Mouse (Mus musculus): ENCODE results near the gene Krtap12-1. TPM values are rescaled to one million over a fixed set of nuclear protein-coding genes. Genes with fewer than 3 reads are reported as not detected.
"Not testable (repeated sequence)": the region's sequence is repeated elsewhere in the genome, so short reads cannot be mapped to it uniquely, and the experiment has no call there.

Krtap12-1 gene
- not detected in 2 replicates for polyA plus RNA-seq (2012; rRNA removed)

DNA sequence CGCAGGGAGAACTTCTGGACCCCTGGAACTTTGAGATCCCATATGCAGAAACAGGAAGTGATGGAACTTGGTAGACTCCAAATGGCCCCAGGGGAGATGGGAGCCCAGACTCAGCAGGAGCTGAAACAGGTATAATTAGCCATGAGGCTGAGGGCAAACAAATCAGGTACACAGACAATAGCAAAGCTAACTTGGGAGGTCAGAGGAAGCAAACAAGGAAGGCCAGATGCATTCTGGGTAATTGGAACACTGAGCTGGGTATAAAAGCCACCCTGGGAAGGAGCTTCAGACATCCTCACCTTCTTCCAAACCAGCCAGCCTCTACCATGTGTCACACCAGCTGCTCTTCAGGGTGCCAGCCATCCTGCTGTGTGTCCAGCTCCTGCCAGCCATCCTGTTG lies at the start of gene Krtap12-1:
Krtap12-1 (plus strand) TSS at position 301 of the 400 bp plus-strand sequence.
- DNase-seq (ENCODE audit: low read depth, low spot score), result not testable (repeated sequence)
- 93% methylated on average over 1 of the region's 1 CpGs for WGBS

DNA sequence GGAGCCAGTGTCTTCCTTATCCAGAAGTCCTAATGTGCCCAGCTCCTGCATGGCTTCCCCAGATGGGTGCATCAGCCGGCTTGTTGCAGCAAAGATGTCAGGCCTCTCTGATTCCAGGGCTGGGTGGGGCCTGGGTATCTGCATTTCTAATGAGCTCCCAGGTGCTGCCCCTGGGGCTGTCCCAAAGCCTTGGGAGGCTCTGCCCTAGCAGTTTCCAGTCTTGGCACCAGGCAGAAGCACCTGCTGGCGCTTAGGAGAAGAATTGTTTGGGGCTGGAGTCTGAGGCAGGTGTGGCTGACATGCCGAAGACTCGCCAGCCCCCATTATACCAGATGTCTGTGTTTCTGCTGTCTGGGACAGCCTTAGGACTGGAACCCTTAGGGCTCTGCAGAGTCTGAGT lies 49.7 kb upstream of the Krtap12-1 start:
- DNase-seq (ENCODE audit: low read depth, low spot score), result no peak
- WGBS, result 37% methylated on average over 4 of the region's 4 CpGs

DNA sequence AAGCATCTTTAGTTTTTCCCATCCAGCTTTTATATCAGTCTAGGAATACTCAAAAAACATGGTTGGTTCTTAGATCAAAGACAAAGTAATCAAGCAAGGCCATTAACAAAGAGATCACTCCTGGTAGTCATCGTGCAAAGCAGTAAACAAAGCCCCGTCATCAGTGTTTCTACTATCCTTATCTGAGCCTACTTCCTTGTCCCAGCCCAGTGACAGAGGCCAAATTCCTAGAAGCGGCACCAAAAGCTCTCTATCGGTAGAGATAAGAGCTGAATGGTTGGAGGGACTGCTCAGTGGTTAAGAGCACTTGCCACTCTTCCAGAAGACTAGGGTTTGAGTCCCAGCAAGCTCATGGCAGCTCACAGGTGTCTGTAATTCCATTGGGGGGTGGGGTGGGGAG lies 48.9 kb upstream of the Krtap12-1 start:
- 21% methylated on average over 4 of the region's 4 CpGs for WGBS
- DNase-seq (ENCODE audit: low read depth, low spot score), result no peak

DNA sequence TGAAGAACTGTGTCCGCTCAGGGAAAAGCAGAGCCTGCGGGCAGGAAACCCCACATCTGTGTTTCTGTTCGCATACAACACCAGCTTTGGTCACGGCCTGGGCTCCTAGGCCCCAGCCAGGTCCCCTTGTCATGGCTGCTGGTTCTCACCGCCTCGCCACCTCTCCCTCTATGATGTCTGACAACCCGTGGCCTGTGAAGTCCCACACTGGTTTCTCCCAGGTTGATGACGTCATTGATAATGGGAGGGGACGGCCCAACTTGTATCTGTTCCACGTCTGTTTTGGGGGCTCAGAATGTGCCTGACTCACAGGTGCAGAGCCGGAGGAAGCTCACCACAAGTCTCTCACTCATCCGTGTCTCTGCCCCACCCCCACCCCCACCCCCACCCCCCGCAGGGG lies 46.6 kb upstream of the Krtap12-1 start:
- no peak for DNase-seq (ENCODE audit: low read depth, low spot score)
- WGBS, result 64% methylated on average over 13 of the region's 13 CpGs

DNA sequence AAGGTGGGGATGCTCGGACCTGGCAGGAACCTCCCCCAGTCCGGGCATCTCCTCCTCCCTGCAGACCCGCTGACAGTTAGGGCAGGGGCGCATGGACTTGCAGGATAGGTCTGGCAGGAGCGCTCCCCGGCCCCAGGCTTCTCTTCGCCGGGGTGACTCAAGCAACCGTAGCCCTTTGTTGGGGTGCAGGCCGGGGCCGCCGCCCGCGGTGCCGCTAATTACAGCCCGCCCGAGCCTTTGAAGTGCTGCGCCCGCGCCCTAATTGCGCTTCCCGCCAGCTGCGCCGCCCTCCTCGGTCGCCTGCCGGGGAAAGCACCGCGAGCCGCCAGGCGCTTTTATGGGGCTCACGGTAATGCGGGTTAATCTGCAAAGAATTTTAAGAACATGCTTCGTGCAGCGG lies 42.8 kb upstream of the Krtap12-1 start:
- DNase-seq (ENCODE audit: low read depth, low spot score), result no peak
- WGBS, result under 1% methylated on average over 35 of the region's 35 CpGs

DNA sequence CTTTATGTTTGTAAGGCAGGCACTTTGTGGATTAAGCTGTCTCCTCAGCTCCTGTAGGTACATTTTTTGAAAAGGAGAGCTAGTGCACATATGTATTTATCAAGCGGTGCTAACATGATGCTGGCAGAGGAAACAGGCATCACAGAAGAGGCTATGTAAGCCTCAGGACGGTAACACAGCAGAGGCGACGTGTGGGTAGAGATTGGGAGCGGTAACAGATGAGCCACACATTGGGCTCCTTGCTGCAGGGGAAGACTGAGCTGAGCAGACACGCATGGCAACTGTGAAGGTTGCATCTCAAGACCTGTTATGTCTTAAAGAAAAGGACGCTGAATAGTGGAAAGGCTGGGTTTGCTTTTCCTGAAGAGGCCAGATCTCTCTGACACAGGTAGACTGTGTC lies 37.4 kb upstream of the Krtap12-1 start:
- 75% methylated on average over 7 of the region's 7 CpGs for WGBS

DNA sequence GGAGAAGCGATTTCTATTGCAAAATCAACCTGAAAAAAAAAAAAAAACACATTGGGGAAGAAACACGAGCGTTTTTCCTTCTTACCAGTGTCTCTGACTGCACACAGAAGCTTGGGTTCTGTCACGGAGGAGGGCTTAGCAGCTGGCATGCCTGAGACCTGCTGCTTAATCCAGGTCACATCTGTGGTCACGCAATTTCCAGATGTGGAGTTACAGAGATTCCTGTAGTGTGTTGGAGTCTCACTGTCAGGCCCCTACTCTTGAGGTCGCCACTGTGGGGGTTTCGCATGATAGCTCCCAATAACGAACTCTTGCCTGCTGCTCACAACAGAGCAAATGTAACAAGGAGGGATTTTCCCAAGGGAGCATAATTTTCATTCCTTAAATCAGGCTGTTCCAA lies 36.2 kb upstream of the Krtap12-1 start:
- DNase-seq (ENCODE audit: low read depth, low spot score), result no peak
- 44% methylated on average over 8 of the region's 8 CpGs for WGBS

More for the DNA sequence above, 37.4 kb upstream of the Krtap12-1 start:
- DNase-seq (ENCODE audit: low read depth, low spot score), result no peak

DNA sequence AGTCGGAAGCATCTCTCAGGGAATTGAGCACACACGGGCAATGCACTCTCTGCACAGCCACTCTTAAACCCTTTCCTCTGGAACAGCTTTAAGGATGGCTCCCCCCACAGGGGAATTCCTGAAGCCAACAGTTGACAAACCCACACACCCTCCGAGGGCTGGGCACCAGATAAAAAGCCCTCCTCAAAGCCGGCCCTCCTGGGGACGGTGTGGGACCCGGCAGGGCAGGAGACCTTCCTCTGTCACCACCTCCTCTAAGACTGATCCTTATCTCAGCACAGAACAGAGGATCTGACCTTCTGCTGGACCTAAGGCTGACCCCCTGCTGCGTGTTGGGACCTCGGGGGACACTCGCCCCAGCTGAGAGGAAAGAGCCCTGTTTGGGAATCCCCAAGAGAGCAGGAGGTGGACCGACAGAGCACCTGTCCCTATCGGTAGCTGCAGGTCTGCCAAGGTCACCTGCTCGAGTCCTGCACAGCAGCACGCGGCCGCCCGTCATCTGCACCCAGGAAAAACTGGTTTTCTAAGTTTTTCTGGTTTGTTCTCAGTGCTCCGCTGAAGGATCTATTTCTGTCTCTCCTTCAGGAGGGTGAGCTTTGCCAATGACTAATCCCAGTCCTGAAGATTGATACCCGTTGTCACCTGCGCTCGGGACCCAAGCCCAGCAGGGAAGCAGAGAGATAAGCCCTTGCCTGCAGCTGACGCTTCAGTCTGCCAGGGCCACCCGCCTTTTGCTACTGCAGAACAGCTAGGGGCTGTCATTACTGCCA lies 34.3 kb upstream of the Krtap12-1 start, which contains the start of gene Tspear:
Tspear (plus strand) TSS at position 675 of the 770 bp plus-strand sequence.
- WGBS, result 9% methylated on average over 22 of the region's 22 CpGs
- DNase-seq (ENCODE audit: low read depth, low spot score), result no peak

DNA sequence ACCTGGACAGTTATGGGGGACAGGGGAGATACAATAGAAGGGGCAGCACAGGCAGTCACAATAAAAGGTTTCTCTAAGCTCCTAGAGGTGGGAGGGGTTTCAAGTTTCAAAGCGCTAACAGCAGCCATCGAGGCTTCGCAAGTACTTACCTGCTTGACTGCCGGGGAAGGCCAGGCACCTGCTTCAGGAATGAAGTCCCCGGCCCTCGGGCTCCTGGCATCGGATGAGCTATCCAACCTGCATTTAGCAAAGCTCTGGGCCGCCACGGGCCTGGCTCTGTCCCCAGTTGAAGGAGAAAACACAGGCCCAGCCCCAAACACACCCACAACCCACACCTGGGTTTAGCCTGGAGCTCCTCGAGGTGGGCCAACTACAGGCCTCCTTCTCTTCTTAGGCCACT lies 33.4 kb upstream of the Krtap12-1 start:
- DNase-seq (ENCODE audit: low read depth, low spot score), result no peak
- WGBS, result 47% methylated on average over 10 of the region's 10 CpGs

DNA sequence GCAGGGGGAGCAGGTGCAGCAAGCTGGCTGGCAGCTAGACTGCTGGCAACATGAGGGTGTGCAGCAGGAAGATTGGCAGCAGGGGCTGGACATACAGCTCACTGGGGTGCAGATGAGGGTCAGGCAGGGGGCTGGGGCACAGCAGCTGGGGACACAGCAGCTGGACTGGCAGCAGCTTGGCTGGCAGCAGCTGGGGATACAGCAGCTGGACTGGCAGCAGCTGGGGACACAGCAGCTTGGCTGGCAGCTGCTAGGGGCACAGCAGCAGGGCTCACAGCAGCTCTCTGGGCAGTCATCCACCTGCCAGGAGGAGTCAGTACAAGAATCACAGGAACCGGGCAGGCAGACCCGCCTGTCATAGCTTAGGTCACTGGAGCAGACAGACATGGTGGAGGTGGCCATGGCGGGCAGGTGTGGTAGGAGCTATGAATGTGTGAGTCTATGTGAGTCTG lies 30.0 kb upstream of the Krtap12-1 start, which contains the start of gene Gm19402:
Gm19402 (minus strand) TSS at position 402 of the 452 bp plus-strand sequence.
- WGBS, result 37% methylated on average over 3 of the region's 3 CpGs
- DNase-seq (ENCODE audit: low read depth, low spot score), result not testable (repeated sequence)

DNA sequence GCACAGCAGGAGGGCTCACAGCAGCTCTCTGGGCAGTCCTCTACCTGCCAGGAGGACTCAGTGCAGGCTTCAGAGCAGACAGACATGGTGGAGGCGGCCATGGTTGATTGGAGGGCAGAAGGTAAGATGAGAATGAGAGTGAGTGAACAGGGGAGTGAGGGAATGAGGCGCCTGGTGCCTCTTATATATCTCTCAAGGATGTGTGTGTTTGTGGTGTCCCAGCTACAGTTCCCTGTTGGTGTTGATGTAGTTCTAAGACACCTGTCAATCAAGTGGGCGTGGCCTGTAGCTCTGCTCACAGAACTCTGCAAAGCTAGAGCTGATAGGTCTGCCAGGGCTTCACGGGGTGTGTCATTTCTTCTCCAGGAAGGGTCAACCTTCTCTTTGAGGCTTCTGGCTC lies 23.3 kb upstream of the Krtap12-1 start, which contains the start of gene Gm9508:
Gm9508 (minus strand) TSS at position 101 of the 400 bp plus-strand sequence.
- DNase-seq (ENCODE audit: low read depth, low spot score), result no peak
- WGBS, result 40% methylated on average over 4 of the region's 4 CpGs

DNA sequence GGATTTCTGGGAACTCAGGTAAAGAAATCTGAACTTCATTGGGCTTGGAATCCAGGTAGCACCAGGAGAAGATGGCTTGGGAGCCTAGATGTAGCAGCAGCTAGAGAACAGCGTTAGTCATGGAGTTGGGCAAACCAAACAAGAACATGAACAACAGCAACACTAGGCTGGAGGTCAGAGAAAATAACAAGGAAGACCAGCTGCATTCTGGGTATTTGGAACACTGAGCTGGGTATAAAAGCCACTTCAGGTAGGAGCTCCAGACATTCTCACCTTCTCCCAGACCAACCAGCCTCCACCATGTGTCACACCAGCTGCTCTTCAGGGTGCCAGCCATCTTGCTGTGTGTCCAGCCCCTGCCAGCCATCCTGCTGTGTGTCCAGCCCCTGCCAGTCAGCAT lies 14.1 kb upstream of the Krtap12-1 start, which contains the start of gene Gm10272:
Gm10272 (plus strand) TSS at position 301 of the 400 bp plus-strand sequence.
- WGBS, result 93% methylated on average over 1 of the region's 1 CpGs
- no peak for DNase-seq (ENCODE audit: low read depth, low spot score)

DNA sequence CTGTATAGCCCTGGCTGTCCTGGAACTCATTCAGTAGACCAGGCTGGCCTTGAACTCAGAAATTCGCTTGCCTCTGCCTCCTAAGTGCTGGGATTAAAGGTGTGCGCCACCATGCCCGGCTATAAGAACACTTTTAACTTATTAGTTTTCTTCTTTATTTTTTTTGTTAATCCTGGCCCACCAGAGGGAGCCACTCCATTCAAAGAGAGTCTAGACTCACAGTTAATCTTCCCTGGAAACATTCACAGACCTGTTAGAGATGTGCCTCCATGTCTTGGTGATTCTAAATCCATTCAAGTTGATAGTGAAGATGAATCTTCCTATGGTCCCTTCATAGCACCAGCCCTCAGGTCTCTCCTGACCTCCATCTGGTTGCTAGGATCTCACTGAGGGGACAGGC lies 10.6 kb upstream of the Krtap12-1 start:
- 73% methylated on average over 3 of the region's 3 CpGs for WGBS

DNA sequence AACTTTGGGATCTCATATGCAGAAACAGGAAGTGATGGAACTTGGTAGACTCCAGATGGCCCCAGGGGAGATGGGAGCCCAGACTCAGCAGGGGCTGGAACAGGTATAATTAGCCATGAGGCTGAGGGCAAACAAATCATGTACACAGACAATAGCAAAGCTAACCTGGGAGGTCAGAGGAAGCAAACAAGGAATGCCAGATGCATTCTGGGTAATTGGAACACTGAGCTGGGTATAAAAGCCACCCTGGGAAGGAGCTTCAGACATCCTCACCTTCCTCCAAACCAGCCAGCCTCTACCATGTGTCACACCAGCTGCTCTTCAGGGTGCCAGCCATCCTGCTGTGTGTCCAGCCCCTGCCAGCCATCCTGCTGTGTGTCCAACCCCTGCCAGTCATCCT lies 9.2 kb upstream of the Krtap12-1 start, which contains the start of gene Gm10024:
Gm10024 (plus strand) TSS at position 301 of the 400 bp plus-strand sequence.
- DNase-seq (ENCODE audit: low read depth, low spot score), result not testable (repeated sequence)

More for the DNA sequence above, 10.6 kb upstream of the Krtap12-1 start:
- no peak for DNase-seq (ENCODE audit: low read depth, low spot score)

DNA sequence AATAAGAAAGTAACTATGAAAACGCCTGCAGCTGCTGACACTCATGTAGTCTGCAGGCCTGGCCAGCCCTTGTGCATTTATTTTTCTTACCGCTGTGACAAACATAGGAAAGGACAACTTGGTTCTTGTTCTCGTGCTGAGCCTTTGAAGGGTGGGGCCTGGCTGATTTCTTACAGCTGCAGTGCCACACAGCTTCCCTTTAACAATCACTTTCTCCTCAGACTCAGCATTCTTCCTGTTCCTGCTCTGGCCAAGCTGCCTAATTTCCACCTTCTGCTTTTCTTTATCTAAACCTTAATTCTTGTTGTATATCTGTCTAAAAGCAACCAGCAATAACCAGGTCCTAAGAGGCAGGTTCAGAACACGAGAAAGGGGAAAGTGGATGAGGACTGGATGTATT lies 6.7 kb upstream of the Krtap12-1 start:
- WGBS, result 40% methylated on average over 4 of the region's 4 CpGs
- DNase-seq (ENCODE audit: low read depth, low spot score), result no peak

DNA sequence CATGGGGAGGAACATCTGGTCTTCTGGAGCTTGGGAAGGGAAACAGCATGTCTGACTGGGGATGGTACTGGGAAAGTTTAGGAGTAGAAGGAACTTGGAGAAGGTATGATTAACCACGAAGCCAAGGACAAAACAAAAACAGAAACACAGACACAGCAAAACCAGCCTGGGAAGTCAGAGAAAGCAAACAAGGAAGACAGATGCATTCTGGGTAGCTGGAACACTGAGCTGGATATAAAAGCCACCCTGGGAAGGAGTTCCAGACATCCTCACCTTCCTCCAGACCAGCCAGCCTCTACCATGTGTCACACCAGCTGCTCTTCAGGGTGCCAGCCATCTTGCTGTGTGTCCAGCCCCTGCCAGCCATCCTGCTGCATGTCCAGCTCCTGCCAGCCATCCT lies 4.9 kb upstream of the Krtap12-1 start, which contains the start of gene Gm10142:
Gm10142 (plus strand) TSS at position 301 of the 400 bp plus-strand sequence.
- no peak for DNase-seq (ENCODE audit: low read depth, low spot score)
- 72% methylated on average over 1 of the region's 1 CpGs for WGBS

DNA sequence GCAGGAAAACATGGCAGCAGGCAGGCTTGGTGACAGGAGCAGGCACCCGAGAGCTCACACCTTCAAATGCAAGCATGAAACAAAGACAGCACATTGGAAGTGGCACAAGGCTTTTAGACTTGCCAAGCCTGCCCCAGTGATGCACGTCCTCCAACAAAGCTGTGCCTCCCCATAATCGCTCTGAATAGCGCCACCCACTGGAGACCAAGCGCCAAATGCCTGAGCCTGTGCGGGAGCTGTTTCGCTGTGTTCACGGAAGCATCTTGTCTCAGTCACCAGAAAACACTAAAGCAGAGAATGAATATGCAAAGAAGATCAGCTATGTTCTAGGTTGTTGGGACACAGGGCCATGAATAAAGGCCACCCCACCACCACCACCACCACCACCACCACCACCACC lies 4.5 kb downstream of the Krtap12-1 start:
- WGBS, result 74% methylated on average over 8 of the region's 8 CpGs
- DNase-seq (ENCODE audit: low read depth, low spot score), result no peak

DNA sequence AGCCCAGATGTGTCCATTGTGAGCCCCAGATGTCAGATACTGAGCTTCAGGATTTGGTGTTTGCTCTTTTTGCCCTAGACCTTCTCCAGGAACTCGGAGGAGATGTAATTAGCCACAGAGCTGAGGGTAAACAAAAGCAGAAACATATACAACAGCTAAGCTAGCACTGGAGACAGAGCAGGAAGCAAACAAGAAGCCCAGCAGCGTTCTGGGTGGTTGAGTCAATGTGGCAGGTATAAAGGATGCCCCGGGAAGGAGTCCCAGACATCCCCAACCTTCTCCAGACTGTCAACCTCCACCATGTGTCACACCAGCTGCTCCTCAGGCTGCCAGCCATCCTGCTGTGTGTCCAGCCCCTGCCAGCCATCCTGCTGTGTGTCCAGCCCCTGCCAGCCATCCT lies 5.8 kb downstream of the Krtap12-1 start, which contains the start of gene Gm10100:
Gm10100 (plus strand) TSS at position 301 of the 400 bp plus-strand sequence.
- no peak for DNase-seq (ENCODE audit: low read depth, low spot score)
- WGBS, result 14% methylated on average over 3 of the region's 3 CpGs

DNA sequence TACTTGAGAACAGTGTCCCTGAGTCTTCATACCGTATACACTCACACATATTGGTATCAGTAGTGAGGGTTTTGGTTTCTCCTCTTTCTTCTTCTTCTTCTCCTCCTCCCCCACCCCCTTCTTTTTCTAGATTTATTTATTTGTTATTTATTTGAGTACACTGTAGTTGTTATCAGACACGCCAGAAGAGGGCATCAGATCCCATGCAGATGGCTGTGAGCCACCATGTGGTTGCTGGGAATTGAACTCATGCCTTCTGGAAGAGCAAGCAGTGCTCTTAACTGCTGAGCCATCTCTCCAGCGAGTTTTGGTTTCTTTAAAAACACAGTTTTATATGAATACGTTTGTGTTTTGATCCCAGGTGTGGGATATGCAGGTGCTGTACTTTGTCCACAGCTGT lies 7.9 kb downstream of the Krtap12-1 start:
- WGBS, result 46% methylated on average over 4 of the region's 4 CpGs
- DNase-seq (ENCODE audit: low read depth, low spot score), result no peak

DNA sequence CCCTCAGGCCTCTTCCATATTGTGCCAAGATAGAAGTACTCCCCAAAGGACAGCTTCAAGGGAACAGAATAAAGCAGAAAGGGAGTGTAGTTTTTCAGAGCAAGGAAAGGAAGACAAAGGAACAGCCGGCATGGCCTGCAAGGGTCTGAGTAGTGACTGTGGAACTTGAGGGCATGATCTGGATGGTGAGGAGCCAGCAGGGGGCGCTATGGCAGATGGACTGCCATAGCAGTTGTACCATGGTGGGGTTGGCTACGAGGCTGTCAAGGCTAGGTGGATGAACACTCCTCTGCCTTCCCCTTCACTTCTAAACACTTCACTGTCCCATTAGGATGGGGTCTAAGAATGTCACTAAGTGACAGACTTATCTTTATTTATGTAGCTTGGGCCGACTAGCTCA lies 8.8 kb downstream of the Krtap12-1 start:
- no peak for DNase-seq (ENCODE audit: low read depth, low spot score)
- WGBS, result 47% methylated on average over 4 of the region's 4 CpGs

DNA sequence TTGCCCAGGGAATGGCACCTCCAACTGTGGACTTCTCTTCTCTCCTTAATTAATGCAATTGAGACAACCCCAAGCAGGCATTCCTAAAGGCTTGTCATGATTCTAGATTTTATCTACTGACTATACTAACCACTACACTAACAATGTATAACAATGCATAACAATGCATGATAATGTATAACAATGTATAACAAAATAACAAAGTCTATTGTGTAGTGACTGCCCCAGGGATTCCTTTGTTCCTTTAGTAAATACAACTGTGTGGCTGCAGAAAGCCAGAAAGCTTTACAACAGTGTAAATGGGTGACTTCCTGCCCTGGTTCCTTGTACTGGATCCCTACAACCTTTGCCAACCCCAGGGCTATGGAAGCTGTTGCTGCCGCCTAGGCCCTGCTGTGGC lies 15.5 kb downstream of the Krtap12-1 start:
- 97% methylated on average over 1 of the region's 1 CpGs for WGBS
- no peak for DNase-seq (ENCODE audit: low read depth, low spot score)

Data from large intestine, adult 2 months (tissue).